Comparison of ENCODE assay signal across 26 mouse cellular contexts in the genomic region with DNA sequence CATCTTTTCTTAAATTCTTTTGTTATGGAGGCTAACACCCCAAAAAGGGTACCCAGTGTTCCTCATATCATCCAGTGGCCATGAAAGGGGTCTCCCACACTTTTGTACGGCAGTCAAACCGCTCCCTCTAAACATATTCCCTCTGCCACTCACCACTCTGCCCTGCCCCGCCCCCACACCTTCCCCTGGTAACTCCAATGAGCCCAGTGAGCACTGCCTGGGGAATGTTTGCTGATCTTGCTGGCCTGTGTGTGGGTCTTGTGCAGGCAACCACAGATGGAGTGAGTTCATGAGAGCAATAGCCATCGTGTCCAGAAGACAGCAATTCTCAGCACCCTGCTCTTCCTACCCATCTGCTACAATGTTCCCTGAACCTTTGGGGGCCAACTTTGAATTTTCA.
A peak's percentile ranks its signal among the peaks of the same experiment; 100 is the strongest.
DNase-seq lines count a peak whose midpoint lies in the region; ATAC-seq and TF ChIP-seq lines count a peak whose summit lies in the region.
"Had no signal": no experiment of that assay in that cellular context is flagged by ENCODE, and none has a peak within 500 bp of the region (broad histone marks: within the 10 kb centered on the region; RNA-seq: fewer than 3 reads in every experiment).

No protein-coding gene starts in this region.

- H3K4me3 ChIP-seq in ES-Bruce4 (ENCODE audit: low read depth, low read length) = no peak overlapping the region
- H3K4me3 ChIP-seq in stomach, postnatal 0 days (ENCODE audit: low read depth, low read length) = no peak overlapping the region
- H3K4me3 ChIP-seq in embryonic facial prominence, embryonic 10.5 days = no peak overlapping the region
- H3K4me3 ChIP-seq: heart, embryonic 12.5 days; limb, embryonic 13.5 days; liver, embryonic 12.5 days had no signal

- H3K27me3 ChIP-seq in ES-Bruce4 (ENCODE audit: control insufficient read depth, insufficient read depth, low read length, poor library complexity, severe bottlenecking) = no peaks in the 10 kb centered on the region
- H3K27me3 ChIP-seq in stomach, postnatal 0 days (ENCODE audit: control insufficient read depth, insufficient read depth, low read length) = no peaks in the 10 kb centered on the region
- no peaks in the 10 kb centered on the region for H3K27me3 ChIP-seq in embryonic facial prominence, embryonic 10.5 days (replicated peaks; ENCODE audit: low read depth, poor library complexity, severe bottlenecking)
- H3K27me3 ChIP-seq: heart, embryonic 12.5 days; limb, embryonic 13.5 days; liver, embryonic 12.5 days had no signal

- no peak for ATAC-seq in stomach, postnatal 0 days (ENCODE audit: low FRiP score, low TSS enrichment)
- ATAC-seq: forebrain, embryonic 14.5 days; liver, embryonic 12.5 days; liver, postnatal 0 days; lung, postnatal 0 days; midbrain, embryonic 16.5 days had no signal

- H3K4me1 ChIP-seq in ES-Bruce4 (ENCODE audit: control insufficient read depth, insufficient read depth, low read length) = peaks cover 8% of the 10 kb centered on the region
- no peaks in the 10 kb centered on the region for H3K4me1 ChIP-seq in stomach, postnatal 0 days (replicated peaks; ENCODE audit: control insufficient read depth, insufficient read depth)
- H3K4me1 ChIP-seq in embryonic facial prominence, embryonic 10.5 days = peaks cover 28% of the 10 kb centered on the region
- H3K4me1 ChIP-seq: liver, embryonic 12.5 days had no signal

- H3K9ac ChIP-seq in ES-Bruce4 (ENCODE audit: low read depth, poor library complexity, severe bottlenecking) = no peak overlapping the region
- H3K9ac ChIP-seq in stomach, postnatal 0 days (ENCODE audit: low read length) = no peak overlapping the region
- H3K9ac ChIP-seq: heart, embryonic 12.5 days; hindbrain, embryonic 14.5 days; limb, embryonic 13.5 days; liver, embryonic 12.5 days; liver, postnatal 0 days had no signal

- TF ChIP-seq POLR2A in ES-Bruce4 (IDR thresholded peaks at IDR 0.05; ENCODE audit: insufficient read depth, low read length) = no peak

- peak overlapping the region; percentile 37; the same call in 1 of the 2 replicates for H3K27ac ChIP-seq in ES-Bruce4 (ENCODE audit: insufficient read depth, low read length)
- no peak overlapping the region for H3K27ac ChIP-seq in stomach, postnatal 0 days (replicated peaks)
- no peak overlapping the region for H3K27ac ChIP-seq in embryonic facial prominence, embryonic 10.5 days (replicated peaks)
- H3K27ac ChIP-seq: hindbrain, embryonic 14.5 days; limb, embryonic 13.5 days; liver, embryonic 12.5 days had no signal

- no peaks in the 10 kb centered on the region for H3K9me3 ChIP-seq in ES-Bruce4 (replicated peaks; ENCODE audit: control insufficient read depth, insufficient read depth, low read length, poor library complexity, severe bottlenecking)
- no peaks in the 10 kb centered on the region for H3K9me3 ChIP-seq in stomach, postnatal 0 days (ENCODE audit: control insufficient read depth, low read length)
- H3K9me3 ChIP-seq in embryonic facial prominence, embryonic 10.5 days = no peaks in the 10 kb centered on the region
- H3K9me3 ChIP-seq: heart, embryonic 12.5 days; limb, embryonic 13.5 days; liver, embryonic 12.5 days had no signal

- no peak overlapping the region for H3K4me2 ChIP-seq in stomach, postnatal 0 days (replicated peaks; ENCODE audit: low read depth)
- H3K4me2 ChIP-seq: heart, embryonic 12.5 days; hindbrain, embryonic 14.5 days; limb, embryonic 13.5 days; liver, embryonic 12.5 days; midbrain, embryonic 11.5 days had no signal

- no peaks in the 10 kb centered on the region for H3K36me3 ChIP-seq in ES-Bruce4 (ENCODE audit: control insufficient read depth, insufficient read depth, low read length, poor library complexity, severe bottlenecking)
- no peaks in the 10 kb centered on the region for H3K36me3 ChIP-seq in stomach, postnatal 0 days (ENCODE audit: control insufficient read depth, insufficient read depth, low read length)
- no peaks in the 10 kb centered on the region for H3K36me3 ChIP-seq in embryonic facial prominence, embryonic 10.5 days (replicated peaks)
- H3K36me3 ChIP-seq: heart, embryonic 12.5 days; limb, embryonic 13.5 days; liver, embryonic 12.5 days had no signal

- TF ChIP-seq EP300 in ES-Bruce4 (IDR thresholded peaks at IDR 0.05; ENCODE audit: insufficient read depth, low read depth, low read length) = no peak
- no peak for TF ChIP-seq EP300 in stomach, postnatal 0 days (optimal IDR thresholded peaks at IDR 0.05)

- 45% methylated on average over 4 of the region's 4 CpGs for WGBS in stomach, postnatal 0 days
- 69% methylated on average over 4 of the region's 4 CpGs for WGBS in embryonic facial prominence, embryonic 10.5 days

- TF ChIP-seq CTCF in ES-Bruce4 (IDR thresholded peaks at IDR 0.05; ENCODE audit: low read depth, low read length) = no peak
- TF ChIP-seq CTCF in stomach, postnatal 0 days (IDR thresholded peaks at IDR 0.05; ENCODE audit: low read depth) = no peak

- DNase-seq in lung, postnatal 14 days = peak; percentile 7
- DNase-seq in lung, postnatal 10 days = no peak
- DNase-seq in Muller cell, postnatal 12 days (ENCODE audit: inconsistent ontology term) = peak; percentile 66
- peak; percentile 50 for DNase-seq in stomach, postnatal 0 days (ENCODE audit: low spot score)
- DNase-seq in embryonic facial prominence, embryonic 10.5 days (ENCODE audit: low spot score) = no peak
- DNase-seq in adrenal gland, postnatal 10 days = no peak
- DNase-seq: adrenal gland, postnatal 25 days; cerebellum, adult 11-12 months; cerebellum, adult 9-11 months; gastrocnemius, postnatal 14 days; kidney, adult 2 months; kidney, postnatal 4 days; liver, postnatal 0 days; right cerebral cortex, adult 18-20 months; right cerebral cortex, postnatal 4 days; thymus, adult 2 months; thymus, postnatal 36 days had no signal

Comparison
In these comparisons a context has a peak if more than half of its experiments do, and no peak if none do; other contexts are left out.
1. DNase-seq: peak in lung, postnatal 14 days (single experiment), Muller cell, postnatal 12 days (single experiment) and stomach, postnatal 0 days (single experiment); none in lung, postnatal 10 days (single experiment), embryonic facial prominence, embryonic 10.5 days (single experiment) and adrenal gland, postnatal 10 days (single experiment).